Mouse (Mus musculus) thymus, adult 2 months (tissue): ENCODE data around the gene Coasy. TPM values are rescaled to one million over a fixed set of nuclear protein-coding genes. Genes with fewer than 3 reads are reported as not detected.

ENCODE experiments used
- DNase-seq: peaks from one replicate; pipeline ENCODE4 v3.0.0; 2021
- H3K27ac ChIP-seq: fragments of 200-500 bp; 2 replicates; pipeline ENCODE4 v1.5.1; 2012; ENCODE audit warnings: low read length, control low read depth; ENCODE audit not compliant: control insufficient read depth, insufficient read depth
- H3K27me3 ChIP-seq: fragments of 200-500 bp; 2 replicates; pipeline ENCODE4 v1.6.1; 2012; ENCODE audit warnings: mild to moderate bottlenecking, low read length, moderate library complexity, mixed read lengths; ENCODE audit not compliant: control insufficient read depth, insufficient read depth
- H3K36me3 ChIP-seq: fragments of 200-500 bp; 2 replicates; pipeline ENCODE4 v1.6.1; 2012; ENCODE audit warnings: mild to moderate bottlenecking, low read length, moderate library complexity; ENCODE audit not compliant: control insufficient read depth, insufficient read depth
- H3K4me1 ChIP-seq: fragments of 200-500 bp; replicated peaks from 2 replicates; pipeline ENCODE4 v1.6.1; 2012; ENCODE audit warnings: low read length; ENCODE audit not compliant: control insufficient read depth, insufficient read depth
- H3K4me3 ChIP-seq: fragments of 200-500 bp; 2 replicates; pipeline ENCODE4 v1.5.1; 2012; ENCODE audit warnings: mild to moderate bottlenecking, low read length, control low read depth, moderate library complexity; ENCODE audit not compliant: control insufficient read depth, insufficient read depth
- CTCF ChIP-seq: fragments of 200-500 bp; IDR thresholded peaks from 2 replicates; pipeline ENCODE4 v1.5.1; 2012; ENCODE audit warnings: mild to moderate bottlenecking, control low read depth, low read length, moderate library complexity, borderline replicate concordance; ENCODE audit not compliant: control insufficient read depth, poor library complexity, insufficient read depth; ENCODE audit errors: extremely low read depth
- POLR2A ChIP-seq: fragments of 200-500 bp; IDR thresholded peaks from 2 replicates; pipeline ENCODE4 v1.6.1; 2012; ENCODE audit warnings: mild to moderate bottlenecking, low read length, control low read depth, moderate library complexity; ENCODE audit not compliant: control insufficient read depth, poor library complexity, insufficient read depth; ENCODE audit errors: extremely low read depth
- WGBS: fragments of 180-500 bp; shearing (Covaris S2); methylation state at CpG from one replicate; pipeline ENCODE4 v1.1.7; 2018; 5-methylcytosine and 5-hydroxymethylcytosine counted together
- polyA plus RNA-seq: library from polyadenylated mRNA; depleted of rRNA; stranded (reverse); fragments of >200 nt; gene quantifications from 2 replicates; pipeline ENCODE4 v1.2.3, GENCODE M21; 2012

Coasy gene
- polyA plus RNA-seq, 1 experiment = 74.2 TPM

GRCm38 (mm10) chr11:101086323-101086674 lies 3.9 kb downstream of the Coasy start:
- Histone ChIP-seq H3K27me3 (no peaks in the 10 kb centered on the region), H3K27ac (no peak overlapping the region), H3K4me3 (no peak overlapping the region), H3K36me3 (peaks cover 24% of the 10 kb centered on the region), H3K4me1 (peaks cover 32% of the 10 kb centered on the region)
- no peak for DNase-seq
- WGBS = 80% methylated on average over 6 of the region's 6 CpGs
- TF ChIP-seq POLR2A = no peak
- TF ChIP-seq CTCF = no peak

- peaks cover 28% of the 10 kb centered on the region for H3K4me1 ChIP-seq
- WGBS = 2% methylated on average over 52 of the region's 52 CpGs
Observed at GRCm38 (mm10) chr11:101086756-101087681, 4.7 kb downstream of the Coasy start, which contains the start of gene Mlx. TSS of gene Mlx (plus strand) at chr11:101087277.

GRCm38 (mm10) chr11:101087682-101088055 lies 5.3 kb downstream of the Coasy start:
- DNase-seq = no peak

More at GRCm38 (mm10) chr11:101086756-101087681, 4.7 kb downstream of the Coasy start, which contains the start of gene Mlx:
- Histone ChIP-seq H3K27ac (peak within 1 kb of the TSS; percentile 68), H3K4me3 (peak within 1 kb of the TSS; percentile 54), H3K36me3 (peaks cover 31% of the 10 kb centered on the region), H3K27me3 (no peaks in the 10 kb centered on the region)
- TF ChIP-seq CTCF = 0 out of 2 replicates have a peak, but pooled peaks have one; percentile 9
- TF ChIP-seq POLR2A = peak; percentile 46; the same call in 1 of the 2 replicates
- peak; percentile 89 for DNase-seq

GRCm38 (mm10) chr11:101089931-101090330 lies 7.6 kb downstream of the Coasy start:
- no peak overlapping the region for H3K27ac ChIP-seq
- H3K4me3 ChIP-seq = no peak overlapping the region
- WGBS = 91% methylated on average over 1 of the region's 1 CpGs
- TF ChIP-seq POLR2A (no peak), CTCF (no peak)
- H3K27me3 ChIP-seq = no peaks in the 10 kb centered on the region
- H3K36me3 ChIP-seq = peaks cover 40% of the 10 kb centered on the region
- DNase-seq = no peak
- peaks cover 23% of the 10 kb centered on the region for H3K4me1 ChIP-seq

More at GRCm38 (mm10) chr11:101087682-101088055, 5.3 kb downstream of the Coasy start:
- WGBS = 5% methylated on average over 8 of the region's 8 CpGs
- Histone ChIP-seq H3K4me3 (peak overlapping the region; percentile 54), H3K4me1 (peaks cover 28% of the 10 kb centered on the region), H3K36me3 (peaks cover 37% of the 10 kb centered on the region), H3K27ac (peak overlapping the region; percentile 16; the same call in 1 of the 2 replicates), H3K27me3 (no peaks in the 10 kb centered on the region)
- no peak; the same call in 1 of the 2 replicates for TF ChIP-seq CTCF
- no peak for TF ChIP-seq POLR2A

- Histone ChIP-seq H3K27me3 (no peaks in the 10 kb centered on the region), H3K27ac (no peak overlapping the region), H3K36me3 (peaks cover 57% of the 10 kb centered on the region), H3K4me1 (peaks cover 8% of the 10 kb centered on the region; the same call in 1 of the 2 replicates), H3K4me3 (peak overlapping the region; percentile 85)
- WGBS = under 1% methylated on average over 18 of the region's 18 CpGs
- TF ChIP-seq CTCF = no peak
- no peak for TF ChIP-seq POLR2A
- DNase-seq = no peak
Observed at GRCm38 (mm10) chr11:101094930-101095313, 12.6 kb downstream of the Coasy start.

- under 1% methylated on average over 43 of the region's 43 CpGs for WGBS
Observed at GRCm38 (mm10) chr11:101095314-101096024, 13.1 kb downstream of the Coasy start, which contains the start of gene Psmc3ip. TSS of gene Psmc3ip (minus strand) at chr11:101095436.

More at GRCm38 (mm10) chr11:101095314-101096024, 13.1 kb downstream of the Coasy start, which contains the start of gene Psmc3ip:
- no peaks in the 10 kb centered on the region for H3K27me3 ChIP-seq
- H3K27ac ChIP-seq = peak within 1 kb of the TSS; percentile 81
- peak; percentile 94 for DNase-seq
- H3K4me3 ChIP-seq = peak within 1 kb of the TSS; percentile 85
- H3K4me1 ChIP-seq = peaks cover 8% of the 10 kb centered on the region; the same call in 1 of the 2 replicates
- H3K36me3 ChIP-seq = peaks cover 57% of the 10 kb centered on the region
- TF ChIP-seq POLR2A (peak; percentile 78), CTCF (peak; percentile 83; the same call in 1 of the 2 replicates)
